Mouse (Mus musculus) C2C12 (cell line): ENCODE measurements around the gene Rdh14. TPM values are rescaled to one million over a fixed set of nuclear protein-coding genes. Genes with fewer than 3 reads are reported as not detected.

Experiments
- H3K27me3 ChIP-seq: one replicate; pipeline ENCODE4 v1.6.1; 2011; ENCODE audit not compliant: control insufficient read depth, insufficient read depth, insufficient read length
- H3K36me3 ChIP-seq: one replicate; pipeline ENCODE4 v1.6.1; 2011; ENCODE audit not compliant: control insufficient read depth, insufficient read depth
- H3K4me3 ChIP-seq: one replicate; pipeline ENCODE4 v1.5.1; 2011; ENCODE audit warnings: mild to moderate bottlenecking, control low read depth; ENCODE audit not compliant: poor library complexity, insufficient read depth, severe bottlenecking
- H3K79me2 ChIP-seq: one replicate; pipeline ENCODE4 v1.6.1; 2011; ENCODE audit not compliant: control insufficient read depth, insufficient read depth
- H3K79me3 ChIP-seq: one replicate; pipeline ENCODE4 v1.6.1; 2011; ENCODE audit warnings: low read depth, control low read depth
- H3ac ChIP-seq: one replicate; pipeline ENCODE3; 2011; ENCODE audit warnings: low read depth; ENCODE audit not compliant: control insufficient read depth, insufficient read length
- CEBPB ChIP-seq: IDR thresholded peaks from one replicate; pipeline ENCODE4 v1.6.1; 2011; ENCODE audit warnings: low read depth, mild to moderate bottlenecking, control low read depth, moderate library complexity
- CTCF ChIP-seq: IDR thresholded peaks from one replicate; pipeline ENCODE4 v1.5.1; 2011; ENCODE audit not compliant: control insufficient read depth, insufficient read depth, insufficient read length
- FOSL1 ChIP-seq: IDR thresholded peaks from one replicate; pipeline ENCODE4 v1.8.0; 2011; ENCODE audit warnings: mild to moderate bottlenecking, low read length; ENCODE audit not compliant: poor library complexity, insufficient read depth, severe bottlenecking
- MAX ChIP-seq: IDR thresholded peaks from one replicate; pipeline ENCODE4 v1.6.1; 2011; ENCODE audit warnings: mild to moderate bottlenecking, control low read depth
- MYOD1 ChIP-seq: IDR thresholded peaks from one replicate; pipeline ENCODE4 v1.6.1; 2011; ENCODE audit warnings: low read depth; ENCODE audit not compliant: control insufficient read depth, insufficient read length
- MYOG ChIP-seq: IDR thresholded peaks from one replicate; pipeline ENCODE4 v1.6.1; 2011; ENCODE audit not compliant: control insufficient read depth, insufficient read length; ENCODE audit errors: extremely low read depth
- USF1 ChIP-seq: IDR thresholded peaks from one replicate; pipeline ENCODE4 v1.6.1; 2011; ENCODE audit warnings: low read depth, mild to moderate bottlenecking, control low read depth, moderate library complexity
- polyA plus RNA-seq: library from polyadenylated mRNA; unstranded; fragments of >200 nt; fragmentation: generic; extraction: Trizol; gene quantifications from one replicate; pipeline ENCODE4 v1.2.1, GENCODE M21; 2012; ENCODE audit warnings: missing spikeins

Gene Rdh14
- polyA plus RNA-seq, 1 experiment, result 7.0 TPM

DNA sequence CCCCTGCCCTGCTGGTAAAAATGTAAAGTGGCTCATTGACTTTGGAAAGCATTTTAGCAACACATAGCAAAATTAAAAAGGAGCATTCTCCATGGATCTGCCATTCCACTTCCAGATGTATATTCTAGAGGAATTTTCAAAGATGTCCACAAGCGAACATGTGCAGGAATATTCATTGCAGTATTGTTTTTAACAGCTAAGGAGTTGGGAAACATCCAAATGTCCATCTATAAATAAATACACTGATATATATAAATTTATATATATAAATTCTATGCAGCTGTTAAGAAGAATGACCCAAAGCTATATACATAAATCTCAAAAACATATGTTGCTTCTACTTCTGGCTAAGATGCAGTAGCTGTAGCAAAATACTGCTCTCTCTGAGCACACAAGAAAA, 40.4 kb downstream of the Rdh14 start:
- TF ChIP-seq USF1, result no peak
- TF ChIP-seq MYOD1, result no peak
- no peak for TF ChIP-seq FOSL1
- no peak for TF ChIP-seq CEBPB
- Histone ChIP-seq H3K27me3 (no peaks in the 10 kb centered on the region), H3K36me3 (no peaks in the 10 kb centered on the region), H3K79me2 (no peaks in the 10 kb centered on the region), H3K4me3 (no peak overlapping the region), H3K79me3 (no peaks in the 10 kb centered on the region), H3ac (no peak overlapping the region)

DNA sequence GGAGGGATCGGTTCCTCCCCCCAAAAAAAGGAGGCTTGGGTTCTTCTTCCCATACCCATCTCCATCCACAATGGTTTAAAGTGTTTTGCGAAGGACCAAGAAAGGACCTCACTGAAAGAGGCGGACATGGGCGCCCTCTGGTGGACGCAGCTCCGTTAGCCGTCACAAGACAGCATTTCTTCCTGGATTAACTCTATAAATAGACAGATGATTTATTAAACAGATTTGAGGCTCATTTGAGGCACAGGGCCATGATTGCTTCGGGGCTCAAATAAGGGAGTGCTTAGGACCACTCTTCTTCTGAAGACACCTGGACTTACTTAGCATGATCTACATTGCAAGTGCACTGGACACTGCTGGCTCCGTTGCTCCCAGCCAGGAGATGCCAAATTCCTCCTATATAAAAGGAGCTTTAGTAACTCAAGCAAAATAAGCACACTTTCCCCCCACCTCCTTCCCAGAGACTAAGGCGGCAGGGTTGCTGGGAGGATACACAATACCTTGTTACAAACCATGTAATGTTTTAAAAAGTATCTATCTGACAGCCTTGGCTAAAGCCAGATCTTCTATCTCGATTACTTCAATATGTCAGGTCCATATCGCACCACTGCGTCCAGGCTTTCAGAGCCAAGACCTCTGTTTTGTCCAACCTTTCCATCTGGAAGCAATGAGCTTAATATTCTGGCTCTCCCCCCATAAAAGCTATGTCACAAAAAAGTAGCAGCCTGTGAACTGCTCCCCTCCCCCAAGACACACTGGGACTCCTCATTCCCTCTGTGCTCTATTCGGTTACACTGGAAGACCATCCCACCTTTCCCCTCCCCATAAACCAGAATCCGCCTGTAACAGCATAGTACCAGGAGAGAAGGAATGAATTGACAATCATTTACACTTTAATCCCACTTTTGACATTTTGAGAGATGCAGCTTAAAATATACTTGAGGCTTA, 47.8 kb downstream of the Rdh14 start:
- Histone ChIP-seq H3K4me3 (no peak overlapping the region), H3K79me3 (no peaks in the 10 kb centered on the region)
- TF ChIP-seq CEBPB (no peak), FOSL1 (no peak), CTCF (peak; percentile 63), USF1 (no peak)

DNA sequence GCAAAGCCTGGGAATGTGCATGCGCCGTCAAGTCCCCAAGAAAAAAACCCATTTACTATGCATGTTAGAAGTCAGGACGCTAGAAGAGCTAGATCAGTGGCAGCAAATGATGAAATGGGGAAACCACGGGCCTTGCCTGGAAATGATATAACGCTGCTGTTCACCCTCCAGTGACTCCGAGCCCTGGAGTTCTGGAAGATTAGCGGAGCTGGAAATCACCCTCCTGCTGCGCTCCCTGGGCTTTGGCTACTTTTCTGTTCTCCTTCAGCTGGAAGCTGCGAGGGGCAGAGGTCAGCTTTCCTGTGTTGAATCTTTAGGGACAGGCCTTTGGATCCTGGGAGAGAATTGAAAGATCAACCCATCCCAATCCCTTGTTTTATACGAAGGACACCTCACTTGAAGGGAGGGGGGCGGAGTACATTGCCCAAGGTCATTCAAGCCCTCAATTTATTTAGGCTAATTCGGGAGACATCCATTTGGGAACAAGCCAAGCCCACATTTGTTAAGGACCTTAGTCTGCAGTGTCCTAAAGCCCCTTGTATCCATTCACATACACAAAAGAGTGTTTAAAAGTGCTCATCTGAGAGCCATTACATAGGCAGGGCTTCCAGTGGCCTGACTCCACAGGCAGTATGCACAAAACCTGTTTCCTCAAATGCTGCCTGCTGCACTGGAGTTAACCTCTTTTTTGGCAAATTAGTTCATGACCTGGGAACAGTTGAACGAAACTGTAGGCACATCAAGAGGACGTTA, 49.1 kb downstream of the Rdh14 start:
- Histone ChIP-seq H3K4me3 (no peak overlapping the region), H3K27me3 (no peaks in the 10 kb centered on the region), H3ac (no peak overlapping the region), H3K79me3 (no peaks in the 10 kb centered on the region), H3K36me3 (no peaks in the 10 kb centered on the region), H3K79me2 (no peaks in the 10 kb centered on the region)
- no peak for TF ChIP-seq MYOG
- no peak for TF ChIP-seq FOSL1
- TF ChIP-seq USF1, result no peak
- TF ChIP-seq MAX, result no peak
- TF ChIP-seq MYOD1, result no peak
- TF ChIP-seq CEBPB, result no peak
- no peak for TF ChIP-seq CTCF

More for the DNA sequence above, 47.8 kb downstream of the Rdh14 start:
- no peaks in the 10 kb centered on the region for H3K79me2 ChIP-seq
- H3K27me3 ChIP-seq, result no peaks in the 10 kb centered on the region
- H3K36me3 ChIP-seq, result no peaks in the 10 kb centered on the region
- no peak overlapping the region for H3ac ChIP-seq

Other genes with a start within 250 kb of the Rdh14 start
- not detected for gene Nt5c1b, start 20.8 kb upstream of the Rdh14 start, polyA plus RNA-seq